Mouse (Mus musculus) stomach, postnatal 0 days (tissue): ENCODE data around the gene Trpv2.

ENCODE experiments used
- CTCF ChIP-seq: IDR thresholded peaks from 2 replicates; pipeline ENCODE4 v1.5.1; 2016; ENCODE audit warnings: antibody characterized with exemption, low read depth, mild to moderate bottlenecking, moderate library complexity
- EP300 ChIP-seq: optimal IDR thresholded peaks from 2 replicates; pipeline ENCODE3; 2016; ENCODE audit warnings: antibody characterized with exemption

DNA sequence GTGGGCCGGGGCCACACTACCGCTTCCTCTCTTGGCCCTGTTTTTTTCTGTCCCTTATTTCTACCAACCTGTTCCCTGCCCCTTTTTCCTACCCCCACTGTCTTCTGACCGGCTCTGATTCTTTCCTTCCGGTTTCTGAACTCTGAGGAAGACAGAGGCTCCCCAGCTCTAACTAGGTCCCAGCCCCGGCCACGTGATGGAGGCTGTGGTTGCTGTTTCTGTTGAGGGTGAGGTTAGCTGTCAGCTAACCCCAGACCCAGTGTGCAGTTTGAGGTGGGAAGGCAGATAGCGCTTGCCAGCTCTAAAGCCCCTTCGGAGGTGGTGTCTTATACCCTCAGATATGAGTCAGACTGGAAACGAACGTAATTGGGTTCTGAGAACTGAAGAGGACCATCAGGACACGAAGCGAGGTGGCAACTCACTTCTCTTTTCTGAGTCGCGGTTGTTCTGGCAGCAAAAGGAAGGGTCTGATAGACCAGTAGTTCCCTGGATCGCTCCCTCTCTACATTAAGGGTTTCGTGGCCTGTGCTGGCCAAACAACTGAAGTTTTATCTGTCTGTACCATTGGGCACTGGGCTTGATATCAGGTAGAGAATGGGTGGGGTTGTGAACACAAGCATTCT lies 2.4 kb downstream of the Trpv2 start:
- TF ChIP-seq CTCF (no peak), EP300 (no peak)
